Mouse (Mus musculus) CD8-positive naive resting alpha-beta T cell, adult 2 months (primary cell): ENCODE measurements at regions not wholly inside any gene's neighbourhood (a gene's known extent, or its start where the extent isn't known, plus 50 kb on each side); places are given as distances from the start of the nearest gene placed in this dataset.

Source experiments
- DNase-seq, 2 experiments: peaks; one replicate each; pipeline ENCODE4 v3.0.0; 2022; ENCODE audit warnings: low read depth in 2 of 2, low spot score in 2 of 2

- no peak for DNase-seq
Measured at GRCm38 (mm10) chr16:77852066-77852781, 250.3 kb upstream of the Gm11146 start.

- no peak for DNase-seq
Measured at GRCm38 (mm10) chr16:77851206-77852065, 249.5 kb upstream of the Gm11146 start.

- DNase-seq: no peak
Measured at GRCm38 (mm10) chr16:77835767-77836166, 233.9 kb upstream of the Gm11146 start.

- no peak for DNase-seq
Measured at GRCm38 (mm10) chr16:77827322-77828117, 225.6 kb upstream of the Gm11146 start.

- no peak for DNase-seq
Measured at GRCm38 (mm10) chr16:77799709-77800108, 197.8 kb upstream of the Gm11146 start.

GRCm38 (mm10) chr16:77796926-77797325 is 195.0 kb upstream of the Gm11146 start:
- DNase-seq: no peak

- no peak for DNase-seq
Measured at GRCm38 (mm10) chr16:77789652-77790051, 187.8 kb upstream of the Gm11146 start.

GRCm38 (mm10) chr16:77789206-77789605 is 187.3 kb upstream of the Gm11146 start:
- no peak for DNase-seq

GRCm38 (mm10) chr16:77788781-77789150 is 186.9 kb upstream of the Gm11146 start:
- no peak for DNase-seq

- no peak for DNase-seq
Measured at GRCm38 (mm10) chr16:77788041-77788780, 186.3 kb upstream of the Gm11146 start.

GRCm38 (mm10) chr16:77787025-77787424 is 185.1 kb upstream of the Gm11146 start:
- no peak for DNase-seq

GRCm38 (mm10) chr16:77779019-77779418 is 177.1 kb upstream of the Gm11146 start:
- no peak for DNase-seq

GRCm38 (mm10) chr16:77772075-77772474 is 170.2 kb upstream of the Gm11146 start:
- DNase-seq: no peak

GRCm38 (mm10) chr16:77760926-77761347 is 159.0 kb upstream of the Gm11146 start:
- DNase-seq: no peak

GRCm38 (mm10) chr16:77760479-77760878 is 158.6 kb upstream of the Gm11146 start:
- no peak for DNase-seq

- no peak for DNase-seq
Measured at GRCm38 (mm10) chr16:77759997-77760396, 158.1 kb upstream of the Gm11146 start.

- DNase-seq: no peak
Measured at GRCm38 (mm10) chr16:77754882-77755281, 153.0 kb upstream of the Gm11146 start.

GRCm38 (mm10) chr16:77749474-77749873 is 147.6 kb upstream of the Gm11146 start:
- DNase-seq: no peak

- no peak for DNase-seq
Measured at GRCm38 (mm10) chr16:77743838-77744237, 141.9 kb upstream of the Gm11146 start.

GRCm38 (mm10) chr16:77738821-77739220 is 136.9 kb upstream of the Gm11146 start:
- DNase-seq: no peak

- no peak for DNase-seq
Measured at GRCm38 (mm10) chr16:77719377-77719776, 117.5 kb upstream of the Gm11146 start.
